Mouse (Mus musculus) lung, adult 2 months (tissue): ENCODE measurements at regions not wholly inside any gene's neighbourhood (a gene's known extent, or its start where the extent isn't known, plus 50 kb on each side); places are given as distances from the start of the nearest gene placed in this dataset.

Source experiments
- CTCF ChIP-seq: fragments of 200-500 bp; IDR thresholded peaks from 2 replicates; pipeline ENCODE4 v1.5.1; 2011; ENCODE audit warnings: mild to moderate bottlenecking, low read length, control low read depth; ENCODE audit not compliant: insufficient read depth
- POLR2A ChIP-seq: fragments of 200-500 bp; IDR thresholded peaks from 2 replicates; pipeline ENCODE4 v1.6.1; 2011; ENCODE audit warnings: low read depth, mild to moderate bottlenecking, control low read depth, low read length, borderline replicate concordance; ENCODE audit errors: extremely low read depth

DNA sequence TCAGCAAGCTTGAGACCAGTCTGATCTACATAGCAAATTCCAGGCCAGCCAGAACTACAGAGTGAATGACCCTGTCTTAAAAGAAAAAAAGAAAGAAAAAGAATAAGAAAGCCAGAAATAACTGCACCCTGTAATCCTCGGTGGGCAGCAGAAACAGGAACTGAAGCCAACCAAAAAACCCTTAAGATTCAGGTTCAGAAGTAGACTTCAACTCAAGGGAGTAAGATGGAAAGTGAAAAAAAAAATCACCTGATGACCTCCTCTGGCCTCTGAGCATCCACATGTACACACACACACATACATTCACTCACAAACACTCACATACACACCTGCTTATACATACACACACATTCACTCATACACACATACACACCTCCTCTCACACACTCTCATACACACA, 77.4 kb downstream of the Tmem130 start:
- TF ChIP-seq CTCF, result no peak
- no peak for TF ChIP-seq POLR2A
